Mouse (Mus musculus): ENCODE results near the gene Ccdc57. TPM values are rescaled to one million over a fixed set of nuclear protein-coding genes. Genes with fewer than 3 reads are reported as not detected.
A peak's percentile ranks its signal among the peaks of the same experiment; 100 is the strongest.

Gene Ccdc57
- polyA plus RNA-seq, 1 experiment from 2014 or later = 1.1 TPM

- WGBS = 95% methylated on average over 16 of the region's 16 CpGs
- Histone ChIP-seq H3K9me3 (ENCODE audit: control insufficient read depth, low read length) (no peaks in the 10 kb centered on the region), H3K27ac (replicated peaks) (no peak overlapping the region), H3K36me3 (ENCODE audit: control insufficient read depth, insufficient read depth, low read length) (peaks cover 89% of the 10 kb centered on the region), H3K9ac (ENCODE audit: low read length) (no peak overlapping the region), H3K4me1 (replicated peaks; ENCODE audit: control insufficient read depth, insufficient read depth) (no peaks in the 10 kb centered on the region), H3K27me3 (ENCODE audit: control insufficient read depth, insufficient read depth, low read length) (no peaks in the 10 kb centered on the region), H3K4me3 (ENCODE audit: low read depth, low read length) (no peak overlapping the region), H3K4me2 (replicated peaks; ENCODE audit: low read depth) (no peak overlapping the region)
- ATAC-seq (ENCODE audit: low FRiP score, low TSS enrichment) (no peak), DNase-seq (ENCODE audit: low spot score) (no peak)
- TF ChIP-seq CTCF (IDR thresholded peaks at IDR 0.05; ENCODE audit: low read depth) (no peak), EP300 (optimal IDR thresholded peaks at IDR 0.05) (no peak)
Measured at GRCm38 (mm10) chr11:120812068-120812467, 120.6 kb downstream of the Ccdc57 start.

- Histone ChIP-seq H3K27me3 (ENCODE audit: control insufficient read depth, insufficient read depth, low read length) (no peaks in the 10 kb centered on the region), H3K27ac (replicated peaks) (0 out of 2 replicates have a peak overlapping the region, but pooled peaks have one; percentile 24), H3K4me2 (replicated peaks; ENCODE audit: low read depth) (no peak overlapping the region), H3K9ac (ENCODE audit: low read length) (no peak overlapping the region), H3K4me3 (ENCODE audit: low read depth, low read length) (no peak overlapping the region), H3K4me1 (replicated peaks; ENCODE audit: control insufficient read depth, insufficient read depth) (no peaks in the 10 kb centered on the region), H3K36me3 (ENCODE audit: control insufficient read depth, insufficient read depth, low read length) (peaks cover 54% of the 10 kb centered on the region), H3K9me3 (ENCODE audit: control insufficient read depth, low read length) (no peaks in the 10 kb centered on the region)
- TF ChIP-seq CTCF (IDR thresholded peaks at IDR 0.05; ENCODE audit: low read depth) (no peak), EP300 (optimal IDR thresholded peaks at IDR 0.05) (no peak)
- 87% methylated on average over 12 of the region's 12 CpGs for WGBS
- ATAC-seq (ENCODE audit: low FRiP score, low TSS enrichment) = no peak
- DNase-seq (ENCODE audit: low spot score) = no peak
Measured at GRCm38 (mm10) chr11:120808010-120808409, 124.7 kb downstream of the Ccdc57 start.

DNA sequence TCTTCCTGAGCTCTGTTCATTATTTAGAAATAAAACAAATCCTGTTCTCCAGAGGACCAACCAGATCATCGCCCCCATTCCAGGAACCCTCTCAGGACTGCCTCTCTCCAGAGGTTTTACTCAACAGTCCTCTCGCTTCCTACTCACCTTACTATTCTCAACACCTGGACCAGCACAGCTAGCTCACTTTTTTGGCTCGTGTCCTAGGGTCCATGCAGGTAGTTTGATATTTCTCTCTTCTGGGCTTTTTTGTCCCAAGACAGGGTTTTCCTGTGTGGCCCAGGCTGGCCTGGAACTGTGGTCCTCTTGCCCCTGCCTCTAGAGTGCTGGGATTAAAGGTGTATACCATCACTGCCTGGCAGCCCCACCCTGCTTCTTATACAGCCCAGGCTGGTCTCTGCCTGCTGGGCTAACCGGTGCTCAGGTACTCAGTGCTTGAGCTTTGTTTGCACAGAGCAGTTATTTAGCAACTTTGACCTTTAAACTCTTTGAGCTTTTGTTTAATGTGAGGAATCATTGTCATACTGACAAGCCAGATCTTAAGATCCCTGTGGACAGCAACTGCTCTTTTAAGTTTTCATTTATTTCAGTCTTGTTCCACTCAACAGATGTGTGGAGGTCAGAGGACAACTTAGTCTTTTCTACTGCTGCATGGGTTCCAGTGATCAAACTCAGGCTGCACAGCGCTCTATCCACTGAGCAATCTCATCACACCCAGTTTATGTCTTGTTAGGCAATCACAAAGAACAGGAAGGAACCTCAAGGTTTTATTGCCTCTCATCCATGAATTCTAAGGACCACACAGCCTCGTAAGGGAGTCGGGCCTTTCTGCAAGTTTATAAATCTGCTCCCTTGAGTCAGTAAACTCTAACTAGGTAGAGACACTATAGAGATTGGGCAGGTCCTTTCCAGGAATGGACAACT, 127.0 kb downstream of the Ccdc57 start:
- H3K4me1 ChIP-seq (replicated peaks; ENCODE audit: control insufficient read depth, insufficient read depth) = no peaks in the 10 kb centered on the region
- H3K36me3 ChIP-seq (ENCODE audit: control insufficient read depth, insufficient read depth, low read length) = peaks cover 30% of the 10 kb centered on the region
- H3K4me2 ChIP-seq (replicated peaks; ENCODE audit: low read depth) = no peak overlapping the region
- TF ChIP-seq EP300 (optimal IDR thresholded peaks at IDR 0.05) (no peak), CTCF (IDR thresholded peaks at IDR 0.05; ENCODE audit: low read depth) (no peak)
- WGBS = 74% methylated on average over 7 of the region's 7 CpGs
- no peak overlapping the region for H3K27ac ChIP-seq (replicated peaks)
- ATAC-seq (ENCODE audit: low FRiP score, low TSS enrichment) (no peak), DNase-seq (ENCODE audit: low spot score) (no peak)
- no peak overlapping the region for H3K4me3 ChIP-seq (ENCODE audit: low read depth, low read length)
- no peaks in the 10 kb centered on the region for H3K27me3 ChIP-seq (ENCODE audit: control insufficient read depth, insufficient read depth, low read length)
- H3K9ac ChIP-seq (ENCODE audit: low read length) = no peak overlapping the region
- no peaks in the 10 kb centered on the region for H3K9me3 ChIP-seq (ENCODE audit: control insufficient read depth, low read length)

DNA sequence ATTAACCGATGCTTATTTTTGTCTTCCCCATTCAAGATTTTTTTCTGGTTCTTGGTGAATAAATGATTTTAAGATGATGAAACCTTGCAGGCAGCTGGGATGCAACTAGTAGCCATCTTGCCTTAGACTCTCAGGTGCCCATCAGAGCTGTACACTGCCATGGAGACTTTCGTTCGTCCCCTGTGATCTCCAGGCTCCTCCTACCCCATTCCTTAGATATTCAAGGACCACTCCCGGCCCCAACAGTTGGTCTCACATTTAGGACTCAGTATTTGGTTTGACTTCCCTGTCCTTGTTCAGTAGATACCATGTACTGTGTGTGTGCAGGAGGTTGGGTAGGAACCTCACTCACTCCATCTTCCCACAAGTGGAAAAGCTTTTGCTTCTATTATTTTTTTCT, 127.9 kb downstream of the Ccdc57 start:
- TF ChIP-seq CTCF (IDR thresholded peaks at IDR 0.05; ENCODE audit: low read depth) (no peak), EP300 (optimal IDR thresholded peaks at IDR 0.05) (no peak)
- no peak for ATAC-seq (ENCODE audit: low FRiP score, low TSS enrichment)
- WGBS = 66% methylated on average over 4 of the region's 4 CpGs

GRCm38 (mm10) chr11:120804274-120804673, 128.4 kb downstream of the Ccdc57 start:
- no peak for DNase-seq (ENCODE audit: low spot score)
- ATAC-seq (ENCODE audit: low FRiP score, low TSS enrichment) = no peak
- WGBS = 76% methylated on average over 7 of the region's 7 CpGs
- H3K9me3 ChIP-seq (ENCODE audit: control insufficient read depth, low read length) = no peaks in the 10 kb centered on the region
- H3K4me1 ChIP-seq (replicated peaks; ENCODE audit: control insufficient read depth, insufficient read depth) = no peaks in the 10 kb centered on the region
- no peak for TF ChIP-seq CTCF (IDR thresholded peaks at IDR 0.05; ENCODE audit: low read depth)
- no peak for TF ChIP-seq EP300 (optimal IDR thresholded peaks at IDR 0.05)
- no peak overlapping the region for H3K4me2 ChIP-seq (replicated peaks; ENCODE audit: low read depth)
- no peak overlapping the region for H3K9ac ChIP-seq (ENCODE audit: low read length)
- H3K27me3 ChIP-seq (ENCODE audit: control insufficient read depth, insufficient read depth, low read length) = no peaks in the 10 kb centered on the region
- H3K27ac ChIP-seq (replicated peaks) = no peak overlapping the region
- peaks cover 19% of the 10 kb centered on the region for H3K36me3 ChIP-seq (ENCODE audit: control insufficient read depth, insufficient read depth, low read length)
- H3K4me3 ChIP-seq (ENCODE audit: low read depth, low read length) = no peak overlapping the region

More for the DNA sequence above, 127.9 kb downstream of the Ccdc57 start:
- H3K9me3 ChIP-seq (ENCODE audit: control insufficient read depth, low read length) = no peaks in the 10 kb centered on the region
- no peak overlapping the region for H3K9ac ChIP-seq (ENCODE audit: low read length)
- no peaks in the 10 kb centered on the region for H3K4me1 ChIP-seq (replicated peaks; ENCODE audit: control insufficient read depth, insufficient read depth)
- no peaks in the 10 kb centered on the region for H3K27me3 ChIP-seq (ENCODE audit: control insufficient read depth, insufficient read depth, low read length)
- H3K27ac ChIP-seq (replicated peaks) = no peak overlapping the region
- no peak for DNase-seq (ENCODE audit: low spot score)
- no peak overlapping the region for H3K4me3 ChIP-seq (ENCODE audit: low read depth, low read length)
- H3K4me2 ChIP-seq (replicated peaks; ENCODE audit: low read depth) = no peak overlapping the region
- H3K36me3 ChIP-seq (ENCODE audit: control insufficient read depth, insufficient read depth, low read length) = peaks cover 24% of the 10 kb centered on the region

Data from stomach, postnatal 0 days (tissue).